Mouse (Mus musculus) spleen, adult 12 weeks (tissue): Measurements from ENCODE around the gene Btbd35f4.
"Not testable (repeated sequence)": the region's sequence is repeated elsewhere in the genome, so short reads cannot be mapped to it uniquely, and the experiment has no call there.

Experiments used
- DNase-seq: peaks from one replicate; pipeline ENCODE4 v3.0.0; 2022; ENCODE audit warnings: low spot score

Gene Btbd35f4

GRCm38 (mm10) chrX:4800196-4800595 lies at the start of gene Btbd35f4:
TSS of gene Btbd35f4 (plus strand) at chrX:4800496.
- not testable (repeated sequence) for DNase-seq

GRCm38 (mm10) chrX:4840016-4840415 lies 39.7 kb downstream of the Btbd35f4 start:
- not testable (repeated sequence) for DNase-seq
